Mouse (Mus musculus) heart, embryonic 13.5 days (tissue): ENCODE measurements at regions not wholly inside any gene's neighbourhood (a gene's known extent, or its start where the extent isn't known, plus 50 kb on each side); places are given as distances from the start of the nearest gene placed in this dataset.

Experiments
- ATAC-seq: fragments of 200-750 bp; cut with Nextera tagmentation; 2 replicates; pipeline ENCODE4 v1.8.0; 2017; ENCODE audit warnings: moderate TSS enrichment; ENCODE audit not compliant: insufficient number of reproducible peaks, low FRiP score, low TSS enrichment; ENCODE audit errors: extremely low read depth
- H3K27ac ChIP-seq: fragments of 300-500 bp; sonication (generic); replicated peaks from 2 replicates; pipeline ENCODE4 v1.5.1; 2015; ENCODE audit warnings: moderate library complexity, mild to moderate bottlenecking, inconsistent platforms
- H3K27me3 ChIP-seq: fragments of 300-500 bp; sonication (generic); replicated peaks from 2 replicates; pipeline ENCODE4 v1.6.1; 2015; ENCODE audit warnings: mild to moderate bottlenecking, inconsistent platforms
- H3K36me3 ChIP-seq: fragments of 300-500 bp; sonication (generic); 2 replicates; pipeline ENCODE4 v1.6.1; 2015; ENCODE audit warnings: mild to moderate bottlenecking, inconsistent platforms
- H3K4me1 ChIP-seq: fragments of 300-500 bp; sonication (generic); 2 replicates; pipeline ENCODE4 v1.6.1; 2015; ENCODE audit warnings: inconsistent platforms
- H3K4me2 ChIP-seq: fragments of 300-500 bp; sonication (generic); 2 replicates; pipeline ENCODE4 v1.6.1; 2015; ENCODE audit warnings: inconsistent platforms, mild to moderate bottlenecking, moderate library complexity
- H3K4me3 ChIP-seq: fragments of 300-500 bp; sonication (generic); 2 replicates; pipeline ENCODE4 v1.5.1; 2015; ENCODE audit warnings: moderate library complexity, mild to moderate bottlenecking, inconsistent platforms
- H3K9ac ChIP-seq: fragments of 300-500 bp; sonication (generic); 2 replicates; pipeline ENCODE4 v1.6.1; 2015; ENCODE audit warnings: inconsistent platforms, mild to moderate bottlenecking, moderate library complexity
- H3K9me3 ChIP-seq: fragments of 300-500 bp; sonication (generic); 2 replicates; pipeline ENCODE4 v1.6.1; 2016; ENCODE audit warnings: inconsistent platforms
- WGBS: fragments of 180-500 bp; shearing (Covaris S2); methylation state at CpG from one replicate; pipeline ENCODE4 v1.1.7; 2015; ENCODE audit warnings: mixed read lengths; 5-methylcytosine and 5-hydroxymethylcytosine counted together

GRCm38 (mm10) chr1:88902426-88902825 is 167.8 kb upstream of the Sh3bp4 start:
- ATAC-seq = no peak
- no peaks in the 10 kb centered on the region for H3K36me3 ChIP-seq
- no peaks in the 10 kb centered on the region; the same call in 1 of the 2 replicates for H3K4me1 ChIP-seq
- H3K4me3 ChIP-seq = no peak overlapping the region
- no peak overlapping the region for H3K9ac ChIP-seq
- no peak overlapping the region for H3K27ac ChIP-seq
- WGBS = 77% methylated on average over 8 of the region's 8 CpGs
- no peaks in the 10 kb centered on the region for H3K9me3 ChIP-seq
- no peak overlapping the region for H3K4me2 ChIP-seq
- no peaks in the 10 kb centered on the region for H3K27me3 ChIP-seq

- WGBS = 89% methylated on average over 14 of the region's 14 CpGs
- Histone ChIP-seq H3K4me1 (no peaks in the 10 kb centered on the region; the same call in 1 of the 2 replicates), H3K9ac (no peak overlapping the region), H3K27me3 (no peaks in the 10 kb centered on the region), H3K4me2 (no peak overlapping the region), H3K4me3 (no peak overlapping the region), H3K27ac (no peak overlapping the region), H3K36me3 (no peaks in the 10 kb centered on the region), H3K9me3 (no peaks in the 10 kb centered on the region)
- ATAC-seq = no peak
These were observed 162.3 kb upstream of the Sh3bp4 start for GRCm38 (mm10) chr1:88907766-88908463.

- Histone ChIP-seq H3K36me3 (no peaks in the 10 kb centered on the region), H3K27ac (no peak overlapping the region), H3K27me3 (no peaks in the 10 kb centered on the region), H3K9me3 (0 out of 2 replicates have a peak, but pooled peaks cover 5% of the 10 kb centered on the region), H3K4me1 (no peaks in the 10 kb centered on the region; the same call in 1 of the 2 replicates), H3K4me3 (no peak overlapping the region), H3K9ac (no peak overlapping the region), H3K4me2 (no peak overlapping the region)
- no peak for ATAC-seq
- 71% methylated on average over 8 of the region's 8 CpGs for WGBS
These were observed 161.5 kb upstream of the Sh3bp4 start for GRCm38 (mm10) chr1:88908683-88909082.

GRCm38 (mm10) chr1:88909314-88909713 is 160.9 kb upstream of the Sh3bp4 start:
- ATAC-seq = no peak
- WGBS = 77% methylated on average over 4 of the region's 4 CpGs
- Histone ChIP-seq H3K9me3 (peaks cover 9% of the 10 kb centered on the region), H3K4me1 (no peaks in the 10 kb centered on the region; the same call in 1 of the 2 replicates), H3K4me2 (no peak overlapping the region), H3K27ac (no peak overlapping the region), H3K27me3 (no peaks in the 10 kb centered on the region), H3K4me3 (no peak overlapping the region), H3K36me3 (no peaks in the 10 kb centered on the region), H3K9ac (no peak overlapping the region)

GRCm38 (mm10) chr1:88909864-88910573 is 160.2 kb upstream of the Sh3bp4 start:
- H3K36me3 ChIP-seq = no peaks in the 10 kb centered on the region
- H3K27ac ChIP-seq = no peak overlapping the region
- H3K4me3 ChIP-seq = no peak overlapping the region
- H3K4me2 ChIP-seq = no peak overlapping the region
- no peaks in the 10 kb centered on the region; the same call in 1 of the 2 replicates for H3K4me1 ChIP-seq
- 55% methylated on average over 6 of the region's 6 CpGs for WGBS
- no peaks in the 10 kb centered on the region for H3K27me3 ChIP-seq
- peaks cover 13% of the 10 kb centered on the region for H3K9me3 ChIP-seq
- H3K9ac ChIP-seq = no peak overlapping the region
- no peak for ATAC-seq

- Histone ChIP-seq H3K27me3 (no peaks in the 10 kb centered on the region), H3K36me3 (no peaks in the 10 kb centered on the region), H3K4me1 (no peaks in the 10 kb centered on the region; the same call in 1 of the 2 replicates), H3K4me3 (no peak overlapping the region), H3K27ac (no peak overlapping the region), H3K9ac (no peak overlapping the region), H3K4me2 (no peak overlapping the region), H3K9me3 (peaks cover 13% of the 10 kb centered on the region)
- 57% methylated on average over 5 of the region's 5 CpGs for WGBS
- ATAC-seq = no peak
These were observed 158.5 kb upstream of the Sh3bp4 start for GRCm38 (mm10) chr1:88911724-88912123.

- no peak overlapping the region for H3K27ac ChIP-seq
- H3K9ac ChIP-seq = no peak overlapping the region
- ATAC-seq = no peak
- no peak overlapping the region for H3K4me2 ChIP-seq
- no peak overlapping the region for H3K4me3 ChIP-seq
- no peaks in the 10 kb centered on the region for H3K4me1 ChIP-seq
- H3K27me3 ChIP-seq = no peaks in the 10 kb centered on the region
- no peaks in the 10 kb centered on the region for H3K36me3 ChIP-seq
- H3K9me3 ChIP-seq = peaks cover 16% of the 10 kb centered on the region
- 72% methylated on average over 4 of the region's 4 CpGs for WGBS
These were observed 153.6 kb upstream of the Sh3bp4 start for GRCm38 (mm10) chr1:88916531-88917050.

GRCm38 (mm10) chr1:88921401-88921800 is 148.8 kb upstream of the Sh3bp4 start:
- no peak overlapping the region for H3K4me3 ChIP-seq
- H3K36me3 ChIP-seq = no peaks in the 10 kb centered on the region
- WGBS = 84% methylated on average over 2 of the region's 2 CpGs
- 0 out of 2 replicates have a peak, but pooled peaks cover 3% of the 10 kb centered on the region for H3K9me3 ChIP-seq
- H3K27me3 ChIP-seq = no peaks in the 10 kb centered on the region
- no peak for ATAC-seq
- peaks cover 13% of the 10 kb centered on the region for H3K4me1 ChIP-seq
- no peak overlapping the region for H3K4me2 ChIP-seq
- no peak overlapping the region for H3K9ac ChIP-seq
- no peak overlapping the region for H3K27ac ChIP-seq

GRCm38 (mm10) chr1:88923791-88924581 is 146.2 kb upstream of the Sh3bp4 start:
- peaks cover 5% of the 10 kb centered on the region for H3K9me3 ChIP-seq
- WGBS = 54% methylated on average over 7 of the region's 7 CpGs
- 0 out of 2 replicates have a peak, but pooled peaks have one; percentile 8 for ATAC-seq
- H3K27me3 ChIP-seq = no peaks in the 10 kb centered on the region
- H3K4me2 ChIP-seq = no peak overlapping the region
- no peak overlapping the region for H3K4me3 ChIP-seq
- no peaks in the 10 kb centered on the region for H3K36me3 ChIP-seq
- H3K9ac ChIP-seq = no peak overlapping the region
- H3K27ac ChIP-seq = no peak overlapping the region; the same call in 1 of the 2 replicates
- peaks cover 15% of the 10 kb centered on the region for H3K4me1 ChIP-seq

- no peak for ATAC-seq
- Histone ChIP-seq H3K9ac (no peak overlapping the region), H3K27ac (no peak overlapping the region), H3K36me3 (no peaks in the 10 kb centered on the region), H3K4me2 (no peak overlapping the region), H3K27me3 (no peaks in the 10 kb centered on the region), H3K4me3 (no peak overlapping the region), H3K9me3 (no peaks in the 10 kb centered on the region), H3K4me1 (0 out of 2 replicates have a peak, but pooled peaks cover 8% of the 10 kb centered on the region)
- 67% methylated on average over 1 of the region's 1 CpGs for WGBS
These were observed 135.0 kb upstream of the Sh3bp4 start for GRCm38 (mm10) chr1:88935191-88935590.

- no peak for ATAC-seq
- no peaks in the 10 kb centered on the region for H3K36me3 ChIP-seq
- 0 out of 2 replicates have a peak, but pooled peaks cover 8% of the 10 kb centered on the region for H3K4me1 ChIP-seq
- no peak overlapping the region for H3K9ac ChIP-seq
- H3K4me2 ChIP-seq = no peak overlapping the region
- no peak overlapping the region for H3K4me3 ChIP-seq
- no peaks in the 10 kb centered on the region for H3K9me3 ChIP-seq
- H3K27ac ChIP-seq = no peak overlapping the region
- no peaks in the 10 kb centered on the region for H3K27me3 ChIP-seq
- WGBS = 55% methylated on average over 3 of the region's 3 CpGs
These were observed 134.4 kb upstream of the Sh3bp4 start for GRCm38 (mm10) chr1:88935779-88936178.
